Comparison of ENCODE assay signal across 8 mouse cellular contexts in the genomic region with DNA sequence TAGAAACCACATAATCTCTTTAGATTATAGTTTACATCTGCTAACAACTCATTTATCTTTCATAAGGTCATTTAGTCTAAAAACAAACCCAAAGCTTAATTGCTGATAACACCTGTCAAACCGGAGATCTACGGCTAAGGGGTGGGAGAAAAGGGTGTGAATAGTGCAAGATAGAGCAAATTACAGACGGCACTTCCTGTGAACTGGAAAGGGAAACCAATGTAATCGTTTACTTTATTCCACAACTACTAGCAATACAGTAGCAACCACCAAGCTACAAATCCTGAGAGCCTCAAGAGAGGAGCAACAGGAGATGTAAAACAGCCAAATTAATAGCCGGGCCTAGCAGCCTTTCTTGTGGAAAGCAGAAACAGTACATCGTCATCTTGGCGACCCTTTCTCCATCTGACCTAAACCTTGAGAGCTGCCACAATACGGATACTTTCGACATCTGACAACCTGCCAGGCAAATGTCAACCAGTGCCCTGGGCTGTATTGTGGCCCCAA. TPM values are rescaled to one million over a fixed set of nuclear protein-coding genes. Genes with fewer than 3 reads are reported as not detected.
A peak's percentile ranks its signal among the peaks of the same experiment; 100 is the strongest.
DNase-seq lines count a peak whose midpoint lies in the region; ATAC-seq and TF ChIP-seq lines count a peak whose summit lies in the region.

No protein-coding gene starts in this region.

- H3K27me3 ChIP-seq in liver, adult 2 months (ENCODE audit: control insufficient read depth, insufficient read depth, low read length): no peaks in the 10 kb centered on the region
- no peaks in the 10 kb centered on the region for H3K27me3 ChIP-seq in hindbrain, embryonic 12.5 days

- H3K4me1 ChIP-seq in liver, adult 2 months (ENCODE audit: control insufficient read depth, insufficient read depth, low read length): no peaks in the 10 kb centered on the region; the same call in 1 of the 2 replicates
- no peaks in the 10 kb centered on the region for H3K4me1 ChIP-seq in brown adipose tissue, adult 24 weeks (ENCODE audit: control insufficient read depth, insufficient read depth, insufficient read length, low read length)
- H3K4me1 ChIP-seq in hindbrain, embryonic 12.5 days: peaks cover 11% of the 10 kb centered on the region

- no peak for ATAC-seq in hindbrain, embryonic 12.5 days (ENCODE audit: low FRiP score)
- peak; percentile 8; the same call in 1 of the 2 replicates for ATAC-seq in megakaryocyte, adult 5-6 weeks (ENCODE audit: poor library complexity, severe bottlenecking)

- TF ChIP-seq CTCF in liver, adult 2 months (IDR thresholded peaks at IDR 0.05; ENCODE audit: low read depth, low read length): no peak

- H3K9me3 ChIP-seq in hindbrain, embryonic 12.5 days (replicated peaks): no peaks in the 10 kb centered on the region

- H3K4me3 ChIP-seq in liver, adult 2 months (ENCODE audit: insufficient read depth, low read depth, low read length): peak overlapping the region; percentile 87
- peak overlapping the region; percentile 72 for H3K4me3 ChIP-seq in brown adipose tissue, adult 24 weeks (ENCODE audit: insufficient read depth, low read depth, low read length)
- peak overlapping the region; percentile 76 for H3K4me3 ChIP-seq in hindbrain, embryonic 12.5 days

- H3K9ac ChIP-seq in liver, adult 2 months (ENCODE audit: low read depth, low read length): peak overlapping the region; percentile 74
- peak overlapping the region; percentile 73 for H3K9ac ChIP-seq in hindbrain, embryonic 12.5 days

- H3K4me2 ChIP-seq in hindbrain, embryonic 12.5 days (replicated peaks): peak overlapping the region; percentile 69

- 4% methylated on average over 9 of the region's 9 CpGs for WGBS in liver, adult 2 months
- 28% methylated on average over 9 of the region's 9 CpGs for WGBS in hindbrain, embryonic 12.5 days

- peak; percentile 19 for DNase-seq in liver, adult 2 months (ENCODE audit: extremely low read depth, low read depth, low spot score)
- no peak for DNase-seq in liver
- DNase-seq in thymus, postnatal 10 days (ENCODE audit: low spot score in 2 of 2): no peak
- no peak for DNase-seq in left cerebral cortex, adult 18-20 months (ENCODE audit: low spot score in 2 of 2)
- no peak for DNase-seq in adrenal gland, adult 18-20 months (ENCODE audit: low spot score in 2 of 2)

- H3K36me3 ChIP-seq in liver, adult 2 months (ENCODE audit: control insufficient read depth, insufficient read depth, low read length): no peaks in the 10 kb centered on the region
- peaks cover 7% of the 10 kb centered on the region; the same call in 1 of the 2 replicates for H3K36me3 ChIP-seq in hindbrain, embryonic 12.5 days

- TF ChIP-seq POLR2A in liver, adult 2 months (IDR thresholded peaks at IDR 0.05; ENCODE audit: extremely low read depth, insufficient read depth, low read length): no peak

- 0 out of 2 replicates have a peak, but pooled peaks cover under 1% of the 10 kb centered on the region for H3K79me2 ChIP-seq in liver, adult 2 months (ENCODE audit: control insufficient read depth, insufficient read depth, low read length)

- H3K27ac ChIP-seq in liver, adult 2 months (replicated peaks; ENCODE audit: insufficient read depth, low read depth, low read length): no peak overlapping the region
- H3K27ac ChIP-seq in brown adipose tissue, adult 24 weeks (replicated peaks; ENCODE audit: low read depth, low read length): no peak overlapping the region
- H3K27ac ChIP-seq in hindbrain, embryonic 12.5 days: peak overlapping the region; percentile 79

RNA-seq across cellular contexts. Expression of a gene that starts 0.9 kb away (rescaled TPM):
- total RNA-seq in liver, adult 2 months (2014; rRNA removed): 13.6 and 17.3 TPM in 2 replicates
- polyA plus RNA-seq in liver, adult 2 months (2012; rRNA removed): 13.7 and 15.1 TPM in 2 replicates
- 4.6 and 5.6 TPM in 2 replicates for polyA plus RNA-seq in brown adipose tissue, adult 24 weeks (2012; ENCODE audit: insufficient read depth, insufficient read length, missing spikeins)
- polyA plus RNA-seq in hindbrain, embryonic 12.5 days (2016; fragmentation: Nextera tagmentation; extraction: Ambion mirVana): 48.8 and 54.1 TPM in 2 replicates
- 39.7 and 45.8 TPM in 2 replicates for total RNA-seq in megakaryocyte, adult 5-6 weeks (2015)
- total RNA-seq in megakaryocyte, adult 5-6 weeks (2017): 36.8 and 44.4 TPM in 2 replicates
- 100 to 1,000 TPM; 152 to 167 TPM for total RNA-seq in left cerebral cortex, adult 18-20 months (2021)
- 10 to 100 TPM; 43.0 to 78.8 TPM for total RNA-seq in adrenal gland, adult 18-20 months (2021)

RNA-seq across cellular contexts. Expression of a gene that starts 22.1 kb away (rescaled TPM):
- 14.6 and 16.0 TPM in 2 replicates for total RNA-seq in liver, adult 2 months (2014; rRNA removed)
- polyA plus RNA-seq in liver, adult 2 months (2012; rRNA removed): 2.0 TPM in 2 replicates
- 15.5 and 16.6 TPM in 2 replicates for polyA plus RNA-seq in brown adipose tissue, adult 24 weeks (2012; ENCODE audit: insufficient read depth, insufficient read length, missing spikeins)
- 94.2 and 94.9 TPM in 2 replicates for polyA plus RNA-seq in hindbrain, embryonic 12.5 days (2016; fragmentation: Nextera tagmentation; extraction: Ambion mirVana)
- total RNA-seq in megakaryocyte, adult 5-6 weeks (2015): 115 and 152 TPM in 2 replicates
- total RNA-seq in megakaryocyte, adult 5-6 weeks (2017): 130 and 135 TPM in 2 replicates
- total RNA-seq in left cerebral cortex, adult 18-20 months (2021): 10 to 100 TPM; 20.5 to 20.8 TPM
- total RNA-seq in adrenal gland, adult 18-20 months (2021): 10 to 100 TPM; 22.2 to 26.9 TPM
